Mouse (Mus musculus): ENCODE results near the gene Zswim9. TPM values are rescaled to one million over a fixed set of nuclear protein-coding genes. Genes with fewer than 3 reads are reported as not detected.
A peak's percentile ranks its signal among the peaks of the same experiment; 100 is the strongest.

Zswim9 gene
- 4.9 and 6.7 TPM in 2 replicates for polyA plus RNA-seq (2014; fragmentation: Nextera tagmentation; extraction: Ambion mirVana)

DNA sequence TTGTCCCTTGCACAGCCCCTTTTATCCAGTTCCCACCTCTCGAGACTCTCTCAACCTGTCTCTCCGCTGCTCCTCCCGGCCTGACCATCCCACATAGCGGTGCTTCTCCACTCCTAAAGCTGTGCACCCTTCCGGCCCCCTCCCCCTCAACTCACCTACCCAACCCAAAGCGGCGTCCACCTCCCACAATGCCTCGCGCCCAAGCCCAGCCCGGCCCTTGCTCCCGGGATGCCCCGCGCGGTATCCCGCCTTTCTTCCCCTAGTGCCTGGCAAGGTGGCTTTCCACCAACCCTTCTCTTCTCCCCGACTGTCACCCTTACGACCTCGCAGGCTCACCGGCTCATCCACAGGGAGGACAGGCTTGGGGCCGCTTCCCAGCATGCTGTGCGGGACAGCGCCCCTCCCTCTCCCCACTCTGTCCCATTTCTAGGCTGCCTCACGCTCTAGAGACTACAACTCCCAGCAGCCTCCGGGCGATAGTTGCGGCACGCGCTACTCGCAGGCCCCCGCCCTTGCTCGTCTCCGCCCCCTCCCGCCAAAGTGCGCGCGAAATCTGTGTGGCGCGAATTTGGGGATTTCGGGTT lies at the start of gene Zswim9:
Gene Zswim9 (minus strand): TSS at position 414 of the 584 bp plus-strand sequence.
- H3K4me3 ChIP-seq (ENCODE audit: low read depth, low read length): peak within 1 kb of the TSS; percentile 51
- no peaks in the 10 kb centered on the region for H3K27me3 ChIP-seq (ENCODE audit: control insufficient read depth, insufficient read depth, low read length)
- peaks cover 3% of the 10 kb centered on the region; the same call in 1 of the 2 replicates for H3K36me3 ChIP-seq (ENCODE audit: control insufficient read depth, insufficient read depth, low read length)
- WGBS: under 1% methylated on average over 37 of the region's 39 CpGs
- DNase-seq (ENCODE audit: low spot score) (peak; percentile 95), ATAC-seq (ENCODE audit: low FRiP score) (peak; percentile 98)
- peak within 1 kb of the TSS; percentile 72 for H3K27ac ChIP-seq (ENCODE audit: low read depth, low read length)
- peak within 1 kb of the TSS; percentile 66 for H3K9ac ChIP-seq (ENCODE audit: low read depth, low read length)
- H3K9me3 ChIP-seq (ENCODE audit: control insufficient read depth, low read length): no peaks in the 10 kb centered on the region
- H3K4me2 ChIP-seq (replicated peaks; ENCODE audit: low read depth, low read length): peak within 1 kb of the TSS; percentile 49
- H3K4me1 ChIP-seq (replicated peaks; ENCODE audit: control insufficient read depth, insufficient read depth, low read length): no peaks in the 10 kb centered on the region

DNA sequence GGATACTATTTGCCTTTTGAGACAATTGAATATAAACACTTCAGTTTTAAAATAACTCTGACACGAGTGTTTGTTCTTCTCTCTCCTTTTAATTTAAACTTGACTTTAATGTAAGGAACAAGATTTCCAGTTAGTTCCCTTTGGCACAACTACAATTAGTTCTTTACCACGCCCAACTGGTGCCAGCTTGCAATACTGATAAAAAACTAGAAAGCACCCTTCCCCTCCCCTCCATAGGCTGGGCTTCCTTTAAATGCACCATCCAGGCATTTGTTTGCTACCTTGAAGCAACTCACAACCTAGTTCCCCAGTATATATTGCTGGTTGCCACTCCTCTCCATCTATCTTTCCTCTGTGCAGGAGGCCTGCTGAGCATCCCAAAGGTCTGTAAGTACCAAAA lies 45.8 kb upstream of the Zswim9 start, which contains the start of gene Pla2g4c:
Gene Pla2g4c (plus strand): TSS at position 340 of the 400 bp plus-strand sequence.
- H3K4me1 ChIP-seq (replicated peaks; ENCODE audit: control insufficient read depth, insufficient read depth, low read length): no peaks in the 10 kb centered on the region
- DNase-seq (ENCODE audit: low spot score) (no peak), ATAC-seq (ENCODE audit: low FRiP score) (no peak)
- no peaks in the 10 kb centered on the region for H3K36me3 ChIP-seq (ENCODE audit: control insufficient read depth, insufficient read depth, low read length)
- no peaks in the 10 kb centered on the region for H3K9me3 ChIP-seq (ENCODE audit: control insufficient read depth, low read length)
- H3K4me3 ChIP-seq (ENCODE audit: low read depth, low read length): no peak within 1 kb of the TSS
- no peak within 1 kb of the TSS for H3K27ac ChIP-seq (ENCODE audit: low read depth, low read length)
- H3K27me3 ChIP-seq (ENCODE audit: control insufficient read depth, insufficient read depth, low read length): no peaks in the 10 kb centered on the region
- H3K4me2 ChIP-seq (replicated peaks; ENCODE audit: low read depth, low read length): no peak within 1 kb of the TSS
- WGBS: 91% methylated on average over 2 of the region's 2 CpGs
- no peak within 1 kb of the TSS for H3K9ac ChIP-seq (ENCODE audit: low read depth, low read length)

DNA sequence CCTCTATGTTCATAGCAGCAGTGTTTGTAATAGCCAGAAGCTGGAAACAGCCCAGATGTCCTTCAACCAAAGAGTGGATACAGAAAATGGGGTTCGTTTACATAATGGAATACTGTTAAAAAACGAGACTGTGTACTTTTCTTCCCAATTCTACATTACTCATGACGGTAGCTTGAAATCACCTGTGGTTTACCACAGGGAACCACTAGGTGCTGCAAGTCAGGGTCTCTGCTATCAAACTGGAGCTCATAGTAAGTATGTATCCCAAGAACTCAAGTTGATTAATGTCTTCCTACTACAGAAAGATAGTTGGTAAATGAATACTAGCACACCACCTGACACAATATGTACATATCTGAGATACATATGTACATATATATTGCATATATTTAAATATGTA lies 42.9 kb upstream of the Zswim9 start:
- Histone ChIP-seq H3K27ac (ENCODE audit: low read depth, low read length) (no peak overlapping the region), H3K4me3 (ENCODE audit: low read depth, low read length) (no peak overlapping the region), H3K4me1 (replicated peaks; ENCODE audit: control insufficient read depth, insufficient read depth, low read length) (no peaks in the 10 kb centered on the region), H3K9ac (ENCODE audit: low read depth, low read length) (no peak overlapping the region), H3K9me3 (ENCODE audit: control insufficient read depth, low read length) (no peaks in the 10 kb centered on the region), H3K36me3 (ENCODE audit: control insufficient read depth, insufficient read depth, low read length) (no peaks in the 10 kb centered on the region), H3K27me3 (ENCODE audit: control insufficient read depth, insufficient read depth, low read length) (no peaks in the 10 kb centered on the region), H3K4me2 (replicated peaks; ENCODE audit: low read depth, low read length) (no peak overlapping the region)
- DNase-seq (ENCODE audit: low spot score) (no peak), ATAC-seq (ENCODE audit: low FRiP score) (no peak)
- 87% methylated on average over 3 of the region's 3 CpGs for WGBS

DNA sequence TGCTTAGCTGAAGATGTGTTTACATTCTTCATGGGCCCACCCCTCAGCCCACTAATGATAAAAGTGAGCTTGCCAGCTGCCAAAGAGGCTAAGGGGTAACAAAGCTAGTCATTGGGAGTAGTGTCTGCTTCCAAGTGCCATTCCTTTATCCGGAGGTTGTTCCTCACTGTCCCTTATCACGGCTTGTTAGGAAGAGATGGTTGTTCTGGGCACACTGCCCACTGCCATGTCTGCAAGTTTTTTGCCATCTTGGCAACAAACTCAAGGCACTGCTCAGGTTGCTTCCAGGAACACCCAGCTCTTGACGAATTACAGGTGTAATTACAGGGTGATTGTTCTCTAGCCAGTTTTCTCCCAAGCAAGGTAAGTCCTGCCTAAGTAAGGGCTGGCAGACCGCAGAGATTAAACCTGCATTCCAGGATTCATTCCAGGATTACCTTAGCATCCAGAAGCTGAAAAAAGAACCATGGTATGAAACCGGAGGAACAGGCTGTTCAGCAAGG lies 35.6 kb upstream of the Zswim9 start:
- WGBS: 91% methylated on average over 5 of the region's 5 CpGs
- DNase-seq (ENCODE audit: low spot score) (no peak), ATAC-seq (ENCODE audit: low FRiP score) (no peak)
- Histone ChIP-seq H3K36me3 (ENCODE audit: control insufficient read depth, insufficient read depth, low read length) (peaks cover 11% of the 10 kb centered on the region; the same call in 1 of the 2 replicates), H3K9ac (ENCODE audit: low read depth, low read length) (no peak overlapping the region), H3K4me1 (replicated peaks; ENCODE audit: control insufficient read depth, insufficient read depth, low read length) (no peaks in the 10 kb centered on the region), H3K9me3 (ENCODE audit: control insufficient read depth, low read length) (no peaks in the 10 kb centered on the region), H3K4me3 (ENCODE audit: low read depth, low read length) (no peak overlapping the region), H3K27me3 (ENCODE audit: control insufficient read depth, insufficient read depth, low read length) (no peaks in the 10 kb centered on the region), H3K27ac (ENCODE audit: low read depth, low read length) (no peak overlapping the region), H3K4me2 (replicated peaks; ENCODE audit: low read depth, low read length) (no peak overlapping the region)

DNA sequence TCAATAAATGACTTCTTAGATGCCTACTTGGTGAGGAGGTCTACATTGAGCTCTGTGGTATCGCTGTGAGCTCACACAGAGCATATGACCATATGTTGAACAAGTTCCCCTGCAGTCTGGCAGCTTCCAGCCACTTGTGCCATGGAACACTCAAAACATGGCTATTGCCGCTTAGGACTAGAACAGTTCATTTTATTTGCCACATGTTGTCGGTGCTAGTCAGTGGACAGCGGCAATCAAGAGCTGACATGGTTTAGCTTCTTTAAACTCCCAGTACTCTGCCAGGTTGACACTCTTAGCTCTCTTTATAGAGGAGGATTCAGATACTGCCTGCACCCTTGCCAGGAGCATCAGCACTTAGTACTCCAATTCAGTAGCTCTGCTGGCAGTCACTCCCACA lies 32.9 kb upstream of the Zswim9 start:
- no peaks in the 10 kb centered on the region for H3K9me3 ChIP-seq (ENCODE audit: control insufficient read depth, low read length)
- H3K4me3 ChIP-seq (ENCODE audit: low read depth, low read length): no peak overlapping the region
- H3K27me3 ChIP-seq (ENCODE audit: control insufficient read depth, insufficient read depth, low read length): no peaks in the 10 kb centered on the region
- 93% methylated on average over 4 of the region's 4 CpGs for WGBS
- ATAC-seq (ENCODE audit: low FRiP score) (no peak), DNase-seq (ENCODE audit: low spot score) (no peak)
- peaks cover 15% of the 10 kb centered on the region; the same call in 1 of the 2 replicates for H3K36me3 ChIP-seq (ENCODE audit: control insufficient read depth, insufficient read depth, low read length)
- no peaks in the 10 kb centered on the region for H3K4me1 ChIP-seq (replicated peaks; ENCODE audit: control insufficient read depth, insufficient read depth, low read length)
- H3K9ac ChIP-seq (ENCODE audit: low read depth, low read length): no peak overlapping the region
- no peak overlapping the region for H3K27ac ChIP-seq (ENCODE audit: low read depth, low read length)
- no peak overlapping the region for H3K4me2 ChIP-seq (replicated peaks; ENCODE audit: low read depth, low read length)

DNA sequence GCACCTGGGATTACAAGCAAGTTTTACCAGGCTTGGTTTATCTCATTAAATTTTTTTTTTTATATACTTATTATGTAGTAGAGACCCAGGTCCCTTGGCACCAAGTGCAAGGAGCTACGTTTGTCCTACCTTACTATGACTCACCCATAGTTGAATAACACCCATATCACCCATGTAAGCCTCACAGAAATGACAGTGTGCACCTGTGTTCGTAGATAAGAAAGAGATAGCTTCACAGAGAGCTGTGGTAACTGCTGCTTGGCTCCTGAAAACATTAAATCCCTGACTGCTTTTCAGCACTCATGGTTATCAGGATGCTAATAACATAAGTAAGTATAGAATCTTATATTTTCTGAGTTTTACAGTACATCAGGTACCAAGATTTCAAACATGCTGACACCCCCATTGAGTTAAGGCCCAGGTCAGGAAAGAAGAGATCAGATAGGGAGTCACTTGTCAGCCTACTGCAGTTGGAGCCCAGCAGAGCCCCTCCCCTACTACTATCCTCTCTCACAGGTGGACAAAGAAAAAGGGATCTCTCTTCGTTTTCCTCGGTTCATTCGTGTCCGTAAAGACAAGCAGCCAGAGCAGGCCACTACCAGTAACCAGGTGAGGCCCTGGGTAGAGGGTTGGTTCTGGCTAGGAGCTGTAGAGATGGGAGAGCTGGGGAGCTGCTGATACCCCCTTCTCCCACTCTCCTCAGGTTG lies 32.1 kb upstream of the Zswim9 start:
- H3K4me3 ChIP-seq (ENCODE audit: low read depth, low read length): no peak overlapping the region
- no peak for DNase-seq (ENCODE audit: low spot score)
- no peaks in the 10 kb centered on the region for H3K9me3 ChIP-seq (ENCODE audit: control insufficient read depth, low read length)
- peaks cover 15% of the 10 kb centered on the region; the same call in 1 of the 2 replicates for H3K36me3 ChIP-seq (ENCODE audit: control insufficient read depth, insufficient read depth, low read length)
- H3K27me3 ChIP-seq (ENCODE audit: control insufficient read depth, insufficient read depth, low read length): no peaks in the 10 kb centered on the region
- ATAC-seq (ENCODE audit: low FRiP score): no peak
- no peak overlapping the region for H3K4me2 ChIP-seq (replicated peaks; ENCODE audit: low read depth, low read length)
- 90% methylated on average over 6 of the region's 6 CpGs for WGBS
- no peak overlapping the region for H3K9ac ChIP-seq (ENCODE audit: low read depth, low read length)
- H3K4me1 ChIP-seq (replicated peaks; ENCODE audit: control insufficient read depth, insufficient read depth, low read length): no peaks in the 10 kb centered on the region
- no peak overlapping the region for H3K27ac ChIP-seq (ENCODE audit: low read depth, low read length)

DNA sequence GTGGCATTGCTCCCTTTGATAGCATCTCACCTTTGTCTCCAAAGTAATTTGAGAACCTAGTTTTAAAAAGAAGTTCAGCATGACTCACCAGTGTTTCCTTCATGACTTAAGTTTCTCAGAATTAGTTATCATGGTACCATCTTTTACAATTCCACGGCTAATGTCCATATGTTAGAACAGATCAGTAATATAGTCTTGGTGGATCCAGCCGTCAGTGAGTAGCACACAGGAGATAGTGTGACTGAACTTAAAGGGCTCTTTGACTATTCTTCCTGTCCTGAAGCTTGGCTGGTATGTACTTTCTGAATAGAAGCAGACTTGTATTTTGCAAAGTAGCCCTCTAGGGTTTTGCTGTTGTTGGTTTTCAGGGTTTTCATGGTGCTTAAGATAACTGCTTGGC lies 30.9 kb upstream of the Zswim9 start:
- WGBS: 97% methylated on average over 2 of the region's 2 CpGs

DNA sequence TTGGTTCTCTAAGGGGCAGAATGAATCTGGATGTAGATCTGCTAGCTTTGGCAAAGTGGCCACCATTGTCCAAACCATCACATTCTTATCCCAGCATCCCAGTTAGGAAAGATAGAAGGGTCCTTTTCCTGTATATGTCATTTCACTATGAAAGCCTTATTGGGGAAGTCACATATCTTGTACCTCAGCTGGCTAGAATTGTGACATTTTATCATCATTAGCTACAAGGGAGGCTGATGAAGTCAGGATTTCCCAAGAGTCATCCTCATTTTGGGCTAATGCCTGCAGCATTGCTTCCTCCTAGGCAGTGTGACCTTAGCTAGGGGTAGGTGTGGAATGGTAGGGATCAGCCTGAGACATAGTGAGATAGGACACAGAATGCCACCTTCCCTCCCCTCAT lies 24.9 kb upstream of the Zswim9 start:
- Histone ChIP-seq H3K4me2 (replicated peaks; ENCODE audit: low read depth, low read length) (no peak overlapping the region), H3K4me1 (replicated peaks; ENCODE audit: control insufficient read depth, insufficient read depth, low read length) (no peaks in the 10 kb centered on the region), H3K4me3 (ENCODE audit: low read depth, low read length) (no peak overlapping the region), H3K36me3 (ENCODE audit: control insufficient read depth, insufficient read depth, low read length) (peaks cover 10% of the 10 kb centered on the region; the same call in 1 of the 2 replicates), H3K9me3 (ENCODE audit: control insufficient read depth, low read length) (no peaks in the 10 kb centered on the region), H3K27ac (ENCODE audit: low read depth, low read length) (no peak overlapping the region), H3K27me3 (ENCODE audit: control insufficient read depth, insufficient read depth, low read length) (no peaks in the 10 kb centered on the region), H3K9ac (ENCODE audit: low read depth, low read length) (no peak overlapping the region)
- DNase-seq (ENCODE audit: low spot score) (no peak), ATAC-seq (ENCODE audit: low FRiP score) (no peak)

More for the DNA sequence above, 30.9 kb upstream of the Zswim9 start:
- no peaks in the 10 kb centered on the region for H3K9me3 ChIP-seq (ENCODE audit: control insufficient read depth, low read length)
- H3K4me3 ChIP-seq (ENCODE audit: low read depth, low read length): no peak overlapping the region
- no peak overlapping the region for H3K9ac ChIP-seq (ENCODE audit: low read depth, low read length)
- no peaks in the 10 kb centered on the region for H3K27me3 ChIP-seq (ENCODE audit: control insufficient read depth, insufficient read depth, low read length)
- no peak overlapping the region for H3K27ac ChIP-seq (ENCODE audit: low read depth, low read length)
- peaks cover 15% of the 10 kb centered on the region; the same call in 1 of the 2 replicates for H3K36me3 ChIP-seq (ENCODE audit: control insufficient read depth, insufficient read depth, low read length)
- no peak for DNase-seq (ENCODE audit: low spot score)
- no peak for ATAC-seq (ENCODE audit: low FRiP score)
- H3K4me2 ChIP-seq (replicated peaks; ENCODE audit: low read depth, low read length): no peak overlapping the region
- H3K4me1 ChIP-seq (replicated peaks; ENCODE audit: control insufficient read depth, insufficient read depth, low read length): no peaks in the 10 kb centered on the region

All from hindbrain, embryonic 11.5 days (tissue).